Mouse (Mus musculus): ENCODE measurements around the gene Prdx6.

GRCm38 (mm10) chr1:161268884-161269283, 17.9 kb upstream of the Prdx6 start:
- TF ChIP-seq CTCF (IDR thresholded peaks at IDR 0.05; ENCODE audit: borderline replicate concordance, control insufficient read depth, extremely low read depth, insufficient read depth, low read length, poor library complexity) = no peak
- no peak for TF ChIP-seq POLR2A (IDR thresholded peaks at IDR 0.05; ENCODE audit: control insufficient read depth, extremely low read depth, insufficient read depth, low read length, poor library complexity)

All from thymus, adult 2 months (tissue).